8 mouse cellular contexts compared by ENCODE assay signal in genomic region chr12:24651642-24652342, GRCm38 (mm10). TPM values are rescaled to one million over a fixed set of nuclear protein-coding genes. Genes with fewer than 3 reads are reported as not detected.
DNase-seq lines count a peak whose midpoint lies in the region; ATAC-seq and TF ChIP-seq lines count a peak whose summit lies in the region.

No protein-coding gene starts in this region.

- H3K4me1 ChIP-seq in cortical plate, adult 2 months (ENCODE audit: control insufficient read depth, insufficient read depth, low read length) = peaks cover 5% of the 10 kb centered on the region

- H3K4me3 ChIP-seq in cortical plate, adult 2 months (ENCODE audit: insufficient read depth, low read length) = peak overlapping the region; percentile 68

- ATAC-seq in activated CD4-positive, CD25-positive, alpha-beta regulatory T cell, adult 4 months = peak; percentile 70
- peak; percentile 71 for ATAC-seq in megakaryocyte progenitor cell, adult 5-6 weeks (replicated peaks; ENCODE audit: poor library complexity)

- TF ChIP-seq POLR2A in cortical plate, adult 2 months (IDR thresholded peaks at IDR 0.05; ENCODE audit: extremely low read depth, insufficient read depth, low read length) = no peak

- peak overlapping the region; percentile 98 for H3K27ac ChIP-seq in cortical plate, adult 2 months (ENCODE audit: insufficient read depth, low read length)

- no peak for TF ChIP-seq CTCF in cortical plate, adult 2 months (IDR thresholded peaks at IDR 0.05; ENCODE audit: extremely low read depth, insufficient read depth, low read length)

- DNase-seq in gastrocnemius, adult 8-10 months (ENCODE audit: low spot score in 2 of 2) = peak; percentile 96 to 97
- peak; percentile 98 for DNase-seq in induced T-regulatory cell, adult 2 months (ENCODE audit: low read depth)
- peak; percentile 87 to 94 for DNase-seq in left cerebral cortex, adult 9 months (ENCODE audit: low spot score in 2 of 2)
- DNase-seq in right cerebral cortex, postnatal 14 days = peak; percentile 89
- peak; percentile 98 for DNase-seq in urinary bladder, postnatal 36 days (ENCODE audit: low spot score in 2 of 2)

RNA-seq across cellular contexts. Expression of gene Klf11, which starts 0.7 kb away (rescaled TPM):
- polyA plus RNA-seq in activated CD4-positive, CD25-positive, alpha-beta regulatory T cell, adult 4 months (2017; shearing (Covaris generic)) = 1 to 10 TPM; 2.0 to 2.1 TPM
- 6.7 and 7.2 TPM in 2 replicates for polyA plus RNA-seq in cortical plate, adult 2 months (2012; rRNA removed)
- 1 to 10 TPM; 3.2 to 4.5 (median 4.2) TPM for total RNA-seq in gastrocnemius, adult 8-10 months (2022)
- 7.4 and 9.1 TPM in 2 replicates for total RNA-seq in megakaryocyte progenitor cell, adult 5-6 weeks (2015)
- 6.6 and 7.8 TPM in 2 replicates for total RNA-seq in megakaryocyte progenitor cell, adult 5-6 weeks (2017)

RNA-seq across cellular contexts. Expression of gene Cys1, which starts 29.8 kb away (rescaled TPM):
- polyA plus RNA-seq in activated CD4-positive, CD25-positive, alpha-beta regulatory T cell, adult 4 months (2017; shearing (Covaris generic)) = under 1 TPM in 1 of 2 experiments, not detected in 1; 0.60 TPM
- polyA plus RNA-seq in cortical plate, adult 2 months (2012; rRNA removed) = 13.7 and 14.7 TPM in 2 replicates
- total RNA-seq in gastrocnemius, adult 8-10 months (2022) = 1 to 10 TPM; 1.9 to 3.4 (median 2.9) TPM
- not detected in 2 replicates for total RNA-seq in megakaryocyte progenitor cell, adult 5-6 weeks (2015)
- total RNA-seq in megakaryocyte progenitor cell, adult 5-6 weeks (2017) = not detected in 2 replicates

RNA-seq across cellular contexts. Expression of gene Rrm2, which starts 56.2 kb away (rescaled TPM):
- polyA plus RNA-seq in activated CD4-positive, CD25-positive, alpha-beta regulatory T cell, adult 4 months (2017; shearing (Covaris generic)) = 100 to 1,000 TPM; 134 to 174 TPM
- polyA plus RNA-seq in cortical plate, adult 2 months (2012; rRNA removed) = 1.6 and 1.8 TPM in 2 replicates
- total RNA-seq in gastrocnemius, adult 8-10 months (2022) = under 1 TPM; 0.46 to 0.73 (median 0.50) TPM
- 176 and 181 TPM in 2 replicates for total RNA-seq in megakaryocyte progenitor cell, adult 5-6 weeks (2015)
- total RNA-seq in megakaryocyte progenitor cell, adult 5-6 weeks (2017) = 149 and 153 TPM in 2 replicates

Comparison
In these comparisons a context has a peak if more than half of its experiments do, and no peak if none do; other contexts are left out.
1. Peak in every context shown above with its lines: DNase-seq, ATAC-seq, H3K4me3 ChIP-seq and H3K27ac ChIP-seq.
2. RNA of gene Rrm2, which starts 56.2 kb away (total RNA-seq): 149 to 181 TPM in megakaryocyte progenitor cell, adult 5-6 weeks; 0.46 to 0.73 TPM in gastrocnemius, adult 8-10 months; every median in the first group is over 10 times any median in the second.